Mouse (Mus musculus) MEL (cell line): Measurements from ENCODE around the gene Tmem37. TPM values are rescaled to one million over a fixed set of nuclear protein-coding genes. Genes with fewer than 3 reads are reported as not detected.

Experiments
- DNase-seq: peaks from one replicate; pipeline ENCODE4 v3.0.0; 2011; ENCODE audit warnings: low read depth, low spot score
- H3K27ac ChIP-seq: 2 replicates; pipeline ENCODE4 v1.5.1; 2012; ENCODE audit warnings: low read depth, mild to moderate bottlenecking, control low read depth, low read length, moderate library complexity; ENCODE audit not compliant: control insufficient read depth
- H3K27me3 ChIP-seq, 2 experiments: fragments of 150-350 bp in 1 of 2; sonication (generic) in 1 of 2; 2 replicates each; pipeline ENCODE4 v1.6.1; 2012; ENCODE audit warnings: low read length in 2 of 2, mild to moderate bottlenecking in 2 of 2, improper control_type of control experiment in 1 of 2, moderate library complexity in 1 of 2; ENCODE audit not compliant: insufficient read depth in 2 of 2, control insufficient read depth in 1 of 2
- H3K36me3 ChIP-seq, 2 experiments: 2 replicates each; pipeline ENCODE4 v1.6.1; 2012 to 2014; ENCODE audit warnings: low read length in 2 of 2, improper control_type of control experiment in 1 of 2, inconsistent platforms in 1 of 2, mild to moderate bottlenecking in 1 of 2; ENCODE audit not compliant: insufficient read depth in 2 of 2, control insufficient read depth in 1 of 2
- H3K4me1 ChIP-seq, 2 experiments: fragments of 150-350 bp in 1 of 2; sonication (generic) in 1 of 2; 2 replicates each; pipeline ENCODE4 v1.6.1; 2012; ENCODE audit warnings: low read length in 2 of 2, improper control_type of control experiment in 1 of 2, mild to moderate bottlenecking in 1 of 2; ENCODE audit not compliant: insufficient read depth in 2 of 2, control insufficient read depth in 1 of 2
- H3K4me3 ChIP-seq, 2 experiments: fragments of 150-350 bp in 1 of 2; sonication (generic) in 1 of 2; 2 replicates each; pipeline ENCODE4 v1.5.1; 2012; ENCODE audit warnings: low read depth in 2 of 2, low read length in 2 of 2, mild to moderate bottlenecking in 2 of 2, moderate library complexity in 2 of 2, control low read depth in 1 of 2, improper control_type of control experiment in 1 of 2; ENCODE audit not compliant: control insufficient read depth in 1 of 2, insufficient read depth in 1 of 2
- H3K79me2 ChIP-seq: 2 replicates; pipeline ENCODE4 v1.6.1; 2012; ENCODE audit warnings: mild to moderate bottlenecking, low read length, moderate library complexity; ENCODE audit not compliant: control insufficient read depth, poor library complexity, insufficient read depth
- H3K9ac ChIP-seq: 2 replicates; pipeline ENCODE4 v1.6.1; 2012; ENCODE audit warnings: low read depth, mild to moderate bottlenecking, control low read depth, low read length, moderate library complexity; ENCODE audit not compliant: control insufficient read depth, poor library complexity, severe bottlenecking
- H3K9me3 ChIP-seq: fragments of 150-350 bp; sonication (generic); replicated peaks from 2 replicates; pipeline ENCODE4 v1.6.1; 2012; ENCODE audit warnings: mild to moderate bottlenecking, low read length, improper control_type of control experiment, moderate library complexity; ENCODE audit not compliant: insufficient read depth
- CHD1 ChIP-seq: IDR thresholded peaks from 2 replicates; pipeline ENCODE4 v1.6.1; 2012; ENCODE audit warnings: low read depth, mild to moderate bottlenecking, inconsistent platforms, low read length, improper control_type of control experiment
- CHD2 ChIP-seq: IDR thresholded peaks from 2 replicates; pipeline ENCODE4 v1.6.1; 2011; ENCODE audit warnings: low read length, improper control_type of control experiment
- ELF1 ChIP-seq: IDR thresholded peaks from 2 replicates; pipeline ENCODE4 v1.6.1; 2014; ENCODE audit warnings: low read depth, mild to moderate bottlenecking, inconsistent platforms, low read length, improper control_type of control experiment, moderate library complexity
- EP300 ChIP-seq, 2 experiments: IDR thresholded peaks; 2 replicates each; pipeline ENCODE4 v1.6.1; 2011; ENCODE audit warnings: improper control_type of control experiment in 2 of 2, low read length in 2 of 2, low read depth in 1 of 2, mild to moderate bottlenecking in 1 of 2
- GABPA ChIP-seq: IDR thresholded peaks from 2 replicates; pipeline ENCODE4 v1.6.1; 2012; ENCODE audit warnings: low read depth, mild to moderate bottlenecking, inconsistent platforms, low read length, improper control_type of control experiment, moderate library complexity
- KAT2A ChIP-seq: conservative IDR thresholded peaks from 2 replicates; pipeline ENCODE4 v1.6.1; 2012; ENCODE audit warnings: low read depth, low read length, improper control_type of control experiment, inconsistent platforms
- MAZ ChIP-seq: IDR thresholded peaks from 2 replicates; pipeline ENCODE4 v1.6.1; 2012; ENCODE audit warnings: low read depth, mild to moderate bottlenecking, inconsistent platforms, low read length, improper control_type of control experiment
- MEF2A ChIP-seq: IDR thresholded peaks from 2 replicates; pipeline ENCODE4 v1.6.1; 2014; ENCODE audit warnings: low read depth, mild to moderate bottlenecking, inconsistent platforms, low read length, improper control_type of control experiment; ENCODE audit not compliant: poor library complexity, insufficient replicate concordance, severe bottlenecking; ENCODE audit errors: extremely low read depth
- MXI1 ChIP-seq: IDR thresholded peaks from 2 replicates; pipeline ENCODE4 v1.6.1; 2011; ENCODE audit warnings: mild to moderate bottlenecking, low read depth, low read length, improper control_type of control experiment
- MYB ChIP-seq: IDR thresholded peaks from 2 replicates; pipeline ENCODE4 v1.6.1; 2011; ENCODE audit warnings: mild to moderate bottlenecking, low read depth, low read length, improper control_type of control experiment
- MYC ChIP-seq: IDR thresholded peaks from 2 replicates; pipeline ENCODE4 v1.6.1; 2011; ENCODE audit warnings: low read depth, mild to moderate bottlenecking, low read length, improper control_type of control experiment, moderate library complexity
- NELFE ChIP-seq: IDR thresholded peaks from 2 replicates; pipeline ENCODE4 v1.6.1; 2011; ENCODE audit warnings: low read depth, low read length, improper control_type of control experiment
- RAD21 ChIP-seq: IDR thresholded peaks from 2 replicates; pipeline ENCODE4 v1.6.1; 2011; ENCODE audit warnings: mild to moderate bottlenecking, low read depth, low read length, improper control_type of control experiment
- TAL1 ChIP-seq: IDR thresholded peaks from 2 replicates; pipeline ENCODE4 v1.6.1; 2012; ENCODE audit warnings: mild to moderate bottlenecking, inconsistent platforms, low read length, moderate library complexity, mixed read lengths
- USF1 ChIP-seq: IDR thresholded peaks from 2 replicates; pipeline ENCODE4 v1.6.1; 2014; ENCODE audit warnings: low read depth, mild to moderate bottlenecking, inconsistent platforms, low read length, improper control_type of control experiment, moderate library complexity
- ZKSCAN1 ChIP-seq: IDR thresholded peaks from 2 replicates; pipeline ENCODE4 v1.6.1; 2012; ENCODE audit warnings: low read depth, mild to moderate bottlenecking, inconsistent platforms, low read length, improper control_type of control experiment, moderate library complexity
- ZMIZ1 ChIP-seq: IDR thresholded peaks from 2 replicates; pipeline ENCODE4 v1.6.1; 2012; ENCODE audit warnings: low read depth, mild to moderate bottlenecking, inconsistent platforms, low read length, improper control_type of control experiment, moderate library complexity
- polyA plus RNA-seq, 2 experiments: library from polyadenylated mRNA; stranded (reverse) in 1 of 2; unstranded in 1 of 2; fragments of >175 nt in 1 of 2; fragments of >200 nt in 1 of 2; gene quantifications; 2 replicates each; pipeline versions ENCODE4 v1.2.1 to v1.2.4; 2012; ENCODE audit warnings: low replicate concordance in 2 of 2, low read depth in 1 of 2; ENCODE audit not compliant: insufficient read length in 2 of 2, insufficient read depth in 1 of 2, missing spikeins in 1 of 2
- total RNA-seq: library from RNA; depleted of rRNA; stranded (reverse); fragments of 300-350 nt; gene quantifications from 2 replicates; pipeline ENCODE4 v1.2.3, GENCODE M21; 2012

Gene Tmem37
- total and polyA plus RNA-seq, 3 experiments: 2.6 to 9.1 TPM; not detected in 1

DNA sequence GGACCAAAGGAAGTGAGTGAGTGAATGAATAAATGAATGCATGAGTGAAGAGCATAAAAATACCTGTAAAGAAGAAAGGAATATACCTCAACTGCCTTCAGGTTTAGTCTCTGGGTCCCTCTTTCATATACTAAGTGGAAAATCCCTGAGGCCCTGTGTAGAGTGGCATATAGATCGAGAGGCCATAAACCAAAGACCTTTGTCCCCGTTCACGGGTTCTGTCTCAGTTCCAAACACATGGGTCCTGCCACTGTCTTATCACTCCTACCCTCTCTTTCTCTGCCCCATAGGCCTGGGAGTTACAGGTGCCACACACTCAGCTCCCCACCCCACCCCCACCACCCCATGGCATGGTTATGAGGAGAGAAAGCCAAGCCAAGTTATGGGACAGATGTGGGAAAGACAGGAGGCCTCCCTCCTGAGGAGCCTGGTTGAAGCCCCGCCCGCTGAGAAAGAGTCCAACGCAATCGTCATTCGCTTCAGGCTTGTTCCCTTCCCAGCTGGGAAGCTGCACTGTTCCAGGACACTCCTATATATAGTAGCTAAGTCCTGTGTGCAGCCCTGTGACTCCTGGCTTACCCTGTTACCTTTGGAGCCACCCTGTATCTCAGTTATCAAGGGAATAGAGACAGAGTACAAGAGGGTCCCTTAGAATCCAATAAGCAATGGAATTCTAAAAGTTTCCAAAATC is 17.2 kb upstream of the Tmem37 start:
- Histone ChIP-seq H3K27me3 (no peaks in the 10 kb centered on the region), H3K27ac (no peak overlapping the region), H3K9ac (no peak overlapping the region), H3K4me1 (peaks cover 0 to 9% of the 10 kb centered on the region in 2 experiments; a peak in 3 of 4 replicates), H3K79me2 (no peaks in the 10 kb centered on the region), H3K36me3 (no peaks in the 10 kb centered on the region; a peak in 1 of 4 replicates), H3K9me3 (no peaks in the 10 kb centered on the region), H3K4me3 (no peak overlapping the region)
- TF ChIP-seq MAZ (no peak), MYC (no peak), ELF1 (no peak), EP300 (IDR thresholded peaks at IDR 0.05; ENCODE audit: low read depth in 1 of 2, low read length in 2 of 2) (no peak), ZKSCAN1 (no peak), KAT2A (no peak), TAL1 (no peak), NELFE (no peak), ZMIZ1 (no peak), MEF2A (no peak), CHD2 (no peak), RAD21 (no peak), GABPA (no peak), MYB (no peak)
- no peak for DNase-seq

GRCm38 (mm10) chr1:120089180-120089579 is 15.3 kb upstream of the Tmem37 start:
- Histone ChIP-seq H3K36me3 (no peaks in the 10 kb centered on the region), H3K4me3 (no peak overlapping the region), H3K27me3 (no peaks in the 10 kb centered on the region), H3K9ac (no peak overlapping the region), H3K27ac (no peak overlapping the region), H3K4me1 (no peaks in the 10 kb centered on the region), H3K79me2 (no peaks in the 10 kb centered on the region), H3K9me3 (no peaks in the 10 kb centered on the region)
- TF ChIP-seq USF1 (no peak), KAT2A (no peak), CHD1 (no peak), MXI1 (no peak)
- no peak for DNase-seq
